24 mouse cellular contexts compared by ENCODE assay signal in genomic region chr16:37525121-37525520, GRCm38 (mm10). TPM values are rescaled to one million over a fixed set of nuclear protein-coding genes. Genes with fewer than 3 reads are reported as not detected.
A peak's percentile ranks its signal among the peaks of the same experiment; 100 is the strongest.
DNase-seq lines count a peak whose midpoint lies in the region; ATAC-seq and TF ChIP-seq lines count a peak whose summit lies in the region.
"Had no signal": no experiment of that assay in that cellular context is flagged by ENCODE, and none has a peak within 500 bp of the region (broad histone marks: within the 10 kb centered on the region; RNA-seq: fewer than 3 reads in every experiment).

No protein-coding gene starts in this region.

- DNase-seq in gastrocnemius, adult 2 months = no peak
- DNase-seq in gastrocnemius, adult 8-10 months (ENCODE audit: low spot score in 2 of 2) = no peak
- DNase-seq in kidney, adult 2 months = peak; percentile 47
- peak; percentile 91 for DNase-seq in liver, adult 2 months (ENCODE audit: extremely low read depth, low read depth, low spot score)
- DNase-seq in liver, embryonic 11.5 days (ENCODE audit: low spot score) = no peak
- DNase-seq: adrenal gland, adult 2 months; adrenal gland, postnatal 10 days; adrenal gland, postnatal 36 days; B cell, adult 2 months; cerebellum, adult 11-12 months; cerebellum, adult 2 months; cerebellum, adult 9-10 months; cerebellum, postnatal 10 days; cerebellum, postnatal 25 days; forebrain, postnatal 0 days had no signal

- no peak overlapping the region for H3K9ac ChIP-seq in kidney, embryonic 15.5 days
- H3K9ac ChIP-seq in liver, adult 2 months (ENCODE audit: low read depth, low read length) = no peak overlapping the region
- no peak overlapping the region for H3K9ac ChIP-seq in liver, embryonic 11.5 days (ENCODE audit: low read depth, low read length)
- H3K9ac ChIP-seq: embryonic facial prominence, embryonic 12.5 days; forebrain, embryonic 13.5 days; forebrain, embryonic 15.5 days; forebrain, postnatal 0 days had no signal

- H3K27ac ChIP-seq in gastrocnemius, adult 2 months = peak overlapping the region; percentile 46; the same call in 1 of the 2 replicates
- H3K27ac ChIP-seq in kidney, adult 2 months (ENCODE audit: insufficient read depth, low read depth, low read length) = no peak overlapping the region
- H3K27ac ChIP-seq in kidney, embryonic 15.5 days = no peak overlapping the region
- H3K27ac ChIP-seq in liver, adult 2 months (replicated peaks; ENCODE audit: insufficient read depth, low read depth, low read length) = peak overlapping the region; percentile 81
- H3K27ac ChIP-seq in liver, embryonic 11.5 days (ENCODE audit: low read depth, low read length) = no peak overlapping the region
- H3K27ac ChIP-seq: embryonic facial prominence, embryonic 10.5 days; embryonic facial prominence, embryonic 12.5 days; forebrain, embryonic 13.5 days; forebrain, embryonic 15.5 days had no signal

- TF ChIP-seq CTCF in gastrocnemius, adult 2 months (IDR thresholded peaks at IDR 0.05) = no peak
- no peak for TF ChIP-seq CTCF in kidney, adult 2 months (conservative IDR thresholded peaks at IDR 0.05; ENCODE audit: insufficient read depth, insufficient read length, low read depth, low read length)
- TF ChIP-seq CTCF in liver, adult 2 months (IDR thresholded peaks at IDR 0.05; ENCODE audit: low read depth, low read length) = no peak

- no peak overlapping the region for H3K4me2 ChIP-seq in kidney, embryonic 15.5 days
- no peak overlapping the region for H3K4me2 ChIP-seq in liver, embryonic 11.5 days
- H3K4me2 ChIP-seq: embryonic facial prominence, embryonic 12.5 days; forebrain, embryonic 13.5 days; forebrain, embryonic 15.5 days had no signal

- WGBS in kidney, adult 2 months = 43% methylated on average over 2 of the region's 2 CpGs
- 77% methylated on average over 2 of the region's 2 CpGs for WGBS in kidney, embryonic 15.5 days
- WGBS in liver, adult 2 months = 27% methylated on average over 2 of the region's 2 CpGs
- WGBS in liver, embryonic 11.5 days = 90% methylated on average over 2 of the region's 2 CpGs

- intact Hi-C loops in gastrocnemius, adult 2 months (cut with DNase I) = no loop called here

- H3K9me3 ChIP-seq in kidney, embryonic 15.5 days (replicated peaks) = no peaks in the 10 kb centered on the region; the same call in 1 of the 2 replicates
- no peaks in the 10 kb centered on the region for H3K9me3 ChIP-seq in liver, embryonic 11.5 days (ENCODE audit: control insufficient read depth, low read length)
- H3K9me3 ChIP-seq: forebrain, embryonic 15.5 days had no signal

- ATAC-seq in kidney, embryonic 15.5 days (replicated peaks; ENCODE audit: low FRiP score) = no peak
- no peak for ATAC-seq in liver, embryonic 11.5 days (replicated peaks; ENCODE audit: low FRiP score)
- ATAC-seq: CD4-positive, CD25-positive, alpha-beta regulatory T cell, adult 4 months; forebrain, embryonic 13.5 days; forebrain, embryonic 15.5 days; forebrain, postnatal 0 days had no signal

- peaks cover 13% of the 10 kb centered on the region; the same call in 1 of the 2 replicates for H3K79me2 ChIP-seq in liver, adult 2 months (ENCODE audit: control insufficient read depth, insufficient read depth, low read length)

- TF ChIP-seq POLR2A in kidney, adult 2 months (IDR thresholded peaks at IDR 0.05; ENCODE audit: low read depth, low read length) = no peak
- no peak for TF ChIP-seq POLR2A in liver, adult 2 months (IDR thresholded peaks at IDR 0.05; ENCODE audit: extremely low read depth, insufficient read depth, low read length)

- no peaks in the 10 kb centered on the region for H3K27me3 ChIP-seq in kidney, adult 2 months (replicated peaks; ENCODE audit: control insufficient read depth, insufficient read depth, low read length)
- no peaks in the 10 kb centered on the region for H3K27me3 ChIP-seq in kidney, embryonic 15.5 days
- H3K27me3 ChIP-seq in liver, adult 2 months (ENCODE audit: control insufficient read depth, insufficient read depth, low read length) = no peaks in the 10 kb centered on the region
- H3K27me3 ChIP-seq in liver, embryonic 11.5 days (replicated peaks; ENCODE audit: control insufficient read depth, insufficient read depth, low read length) = no peaks in the 10 kb centered on the region
- H3K27me3 ChIP-seq: embryonic facial prominence, embryonic 12.5 days; forebrain, embryonic 13.5 days; forebrain, embryonic 15.5 days had no signal

- no peak overlapping the region for H3K4me3 ChIP-seq in gastrocnemius, adult 2 months
- no peak overlapping the region for H3K4me3 ChIP-seq in kidney, adult 2 months (ENCODE audit: insufficient read depth, low read depth, low read length)
- no peak overlapping the region for H3K4me3 ChIP-seq in kidney, embryonic 15.5 days (replicated peaks)
- H3K4me3 ChIP-seq in liver, adult 2 months (ENCODE audit: insufficient read depth, low read depth, low read length) = no peak overlapping the region
- H3K4me3 ChIP-seq in liver, embryonic 11.5 days (ENCODE audit: low read depth, low read length) = no peak overlapping the region
- H3K4me3 ChIP-seq: embryonic facial prominence, embryonic 10.5 days; embryonic facial prominence, embryonic 12.5 days; forebrain, embryonic 13.5 days; forebrain, embryonic 15.5 days had no signal

- H3K4me1 ChIP-seq in kidney, adult 2 months (ENCODE audit: control insufficient read depth, insufficient read depth, low read length) = peaks cover 5% of the 10 kb centered on the region; the same call in 1 of the 2 replicates
- no peaks in the 10 kb centered on the region for H3K4me1 ChIP-seq in kidney, embryonic 15.5 days
- H3K4me1 ChIP-seq in liver, adult 2 months (ENCODE audit: control insufficient read depth, insufficient read depth, low read length) = peaks cover 26% of the 10 kb centered on the region
- no peaks in the 10 kb centered on the region for H3K4me1 ChIP-seq in liver, embryonic 11.5 days (replicated peaks; ENCODE audit: control insufficient read depth, insufficient read depth, low read length)
- H3K4me1 ChIP-seq: forebrain, embryonic 15.5 days had no signal

- H3K36me3 ChIP-seq in kidney, adult 2 months (ENCODE audit: control insufficient read depth, insufficient read depth, low read length) = peaks cover 6% of the 10 kb centered on the region; the same call in 1 of the 2 replicates
- H3K36me3 ChIP-seq in kidney, embryonic 15.5 days = peaks cover 52% of the 10 kb centered on the region
- H3K36me3 ChIP-seq in liver, adult 2 months (ENCODE audit: control insufficient read depth, insufficient read depth, low read length) = peaks cover 26% of the 10 kb centered on the region
- H3K36me3 ChIP-seq in liver, embryonic 11.5 days (ENCODE audit: control insufficient read depth, insufficient read depth, low read length) = peaks cover 31% of the 10 kb centered on the region

RNA-seq across cellular contexts. Expression of gene Gtf2e1, which starts 14.5 kb away (rescaled TPM):
- total RNA-seq in gastrocnemius, adult 2 months (2021) = 10 to 100 TPM in 1 of 2 experiments, 1 to 10 TPM in 1; 9.0 to 10.2 TPM
- 10 to 100 TPM; 10.2 to 14.1 (median 11.6) TPM for total RNA-seq in gastrocnemius, adult 8-10 months (2022)
- 4.3 and 5.6 TPM in 2 replicates for polyA plus RNA-seq in kidney, adult 2 months (2012; rRNA removed)
- 27.6 and 27.9 TPM in 2 replicates for polyA plus RNA-seq in kidney, embryonic 15.5 days (2015; fragmentation: Nextera tagmentation; extraction: Ambion mirVana)
- total RNA-seq in liver, adult 2 months (2014; rRNA removed) = 7.2 and 8.3 TPM in 2 replicates
- 5.0 and 5.5 TPM in 2 replicates for polyA plus RNA-seq in liver, adult 2 months (2012; rRNA removed)
- polyA plus RNA-seq in liver, embryonic 11.5 days (2014; fragmentation: Nextera tagmentation; extraction: Ambion mirVana) = 29.2 and 34.0 TPM in 2 replicates

RNA-seq across cellular contexts. Expression of gene Rabl3, which starts 14.6 kb away (rescaled TPM):
- 1 to 10 TPM; 5.4 to 8.5 TPM for total RNA-seq in gastrocnemius, adult 2 months (2021)
- 1 to 10 TPM; 5.2 to 5.9 (median 5.5) TPM for total RNA-seq in gastrocnemius, adult 8-10 months (2022)
- 3.0 and 4.2 TPM in 2 replicates for polyA plus RNA-seq in kidney, adult 2 months (2012; rRNA removed)
- polyA plus RNA-seq in kidney, embryonic 15.5 days (2015; fragmentation: Nextera tagmentation; extraction: Ambion mirVana) = 22.3 and 23.6 TPM in 2 replicates
- total RNA-seq in liver, adult 2 months (2014; rRNA removed) = 10.4 and 10.7 TPM in 2 replicates
- polyA plus RNA-seq in liver, adult 2 months (2012; rRNA removed) = 2.8 and 3.5 TPM in 2 replicates
- polyA plus RNA-seq in liver, embryonic 11.5 days (2014; fragmentation: Nextera tagmentation; extraction: Ambion mirVana) = 29.6 and 33.5 TPM in 2 replicates

RNA-seq across cellular contexts. Expression of gene Hgd, which starts 54.8 kb away (rescaled TPM):
- total RNA-seq in gastrocnemius, adult 2 months (2021) = not detected
- total RNA-seq in gastrocnemius, adult 8-10 months (2022) = under 1 TPM in 1 of 4 experiments, not detected in 3; 0.27 TPM
- 398 and 426 TPM in 2 replicates for polyA plus RNA-seq in kidney, adult 2 months (2012; rRNA removed)
- polyA plus RNA-seq in kidney, embryonic 15.5 days (2015; fragmentation: Nextera tagmentation; extraction: Ambion mirVana) = 4.0 and 4.6 TPM in 2 replicates
- 871 and 874 TPM in 2 replicates for total RNA-seq in liver, adult 2 months (2014; rRNA removed)
- 457 and 554 TPM in 2 replicates for polyA plus RNA-seq in liver, adult 2 months (2012; rRNA removed)
- polyA plus RNA-seq in liver, embryonic 11.5 days (2014; fragmentation: Nextera tagmentation; extraction: Ambion mirVana) = 13.6 and 13.7 TPM in 2 replicates
- total RNA-seq: forebrain, postnatal 0 days; MEL had no signal
- polyA plus RNA-seq: adrenal gland, adult 2 months; cortical plate, adult 2 months; embryonic facial prominence, embryonic 14.5 days; forebrain, postnatal 0 days had no signal

Comparison
In these comparisons a context has a peak if more than half of its experiments do, and no peak if none do; other contexts are left out.
1. DNase-seq: peak in kidney, adult 2 months (single experiment) and liver, adult 2 months (single experiment); none in gastrocnemius, adult 2 months (single experiment), gastrocnemius, adult 8-10 months (0 of 2) and liver, embryonic 11.5 days (single experiment).
2. H3K27ac ChIP-seq: peak in gastrocnemius, adult 2 months (single experiment) and liver, adult 2 months (single experiment); none in kidney, adult 2 months (single experiment), kidney, embryonic 15.5 days (single experiment) and liver, embryonic 11.5 days (single experiment).
3. RNA of gene Hgd, which starts 54.8 kb away (polyA plus RNA-seq): 457 to 554 TPM in liver, adult 2 months and 398 to 426 TPM in kidney, adult 2 months; 13.6 to 13.7 TPM in liver, embryonic 11.5 days and 4.0 to 4.6 TPM in kidney, embryonic 15.5 days; every median in the first group is over 10 times any median in the second.